Mouse (Mus musculus) ES-Bruce4 (cell line): ENCODE data around the gene Rag1. TPM values are rescaled to one million over a fixed set of nuclear protein-coding genes. Genes with fewer than 3 reads are reported as not detected.

Experiments used
- H3K27ac ChIP-seq: 2 replicates; pipeline ENCODE4 v1.5.1; 2012; ENCODE audit warnings: low read length, inconsistent platforms; ENCODE audit not compliant: insufficient read depth
- H3K27me3 ChIP-seq: 2 replicates; pipeline ENCODE4 v1.6.1; 2012; ENCODE audit warnings: mild to moderate bottlenecking, low read length, inconsistent platforms; ENCODE audit not compliant: control insufficient read depth, poor library complexity, insufficient read depth, severe bottlenecking
- H3K36me3 ChIP-seq: 2 replicates; pipeline ENCODE4 v1.6.1; 2012; ENCODE audit warnings: inconsistent platforms, mild to moderate bottlenecking, low read length, moderate library complexity; ENCODE audit not compliant: control insufficient read depth, poor library complexity, insufficient read depth, severe bottlenecking
- H3K4me1 ChIP-seq: one replicate; pipeline ENCODE4 v1.8.1; 2011; ENCODE audit warnings: low read length; ENCODE audit not compliant: control insufficient read depth, insufficient read depth
- H3K4me3 ChIP-seq: 2 replicates; pipeline ENCODE4 v1.5.1; 2011; ENCODE audit warnings: low read depth, mild to moderate bottlenecking, low read length
- H3K9ac ChIP-seq: 2 replicates; pipeline ENCODE4 v1.6.1; 2012; ENCODE audit warnings: low read depth, mild to moderate bottlenecking, inconsistent platforms; ENCODE audit not compliant: poor library complexity, severe bottlenecking
- H3K9me3 ChIP-seq: replicated peaks from 2 replicates; pipeline ENCODE4 v1.6.1; 2012; ENCODE audit warnings: mild to moderate bottlenecking, low read length, inconsistent platforms; ENCODE audit not compliant: control insufficient read depth, poor library complexity, insufficient read depth, severe bottlenecking
- CTCF ChIP-seq: IDR thresholded peaks from one replicate; pipeline ENCODE4 v1.8.1; 2011; ENCODE audit warnings: low read depth, low read length
- EP300 ChIP-seq: IDR thresholded peaks from 2 replicates; pipeline ENCODE4 v1.6.1; 2011; ENCODE audit warnings: low read depth, low read length; ENCODE audit not compliant: insufficient read depth
- POLR2A ChIP-seq: IDR thresholded peaks from one replicate; pipeline ENCODE4 v1.8.1; 2011; ENCODE audit warnings: low read length; ENCODE audit not compliant: insufficient read depth
- polyA plus RNA-seq: library from polyadenylated mRNA; stranded (reverse); fragments of >200 nt; gene quantifications from 2 replicates; pipeline ENCODE4 v1.2.4, GENCODE M21; 2011; ENCODE audit warnings: low read depth; ENCODE audit not compliant: missing spikeins, insufficient read depth, insufficient read length

The Rag1 gene
- polyA plus RNA-seq, 1 experiment, result not detected

- H3K9me3 ChIP-seq, result no peaks in the 10 kb centered on the region
- H3K4me1 ChIP-seq, result no peaks in the 10 kb centered on the region
- H3K36me3 ChIP-seq, result no peaks in the 10 kb centered on the region; the same call in none of the 2 replicates
- no peak overlapping the region for H3K27ac ChIP-seq
- no peak overlapping the region for H3K9ac ChIP-seq
- no peak overlapping the region for H3K4me3 ChIP-seq
- no peak for TF ChIP-seq POLR2A
- TF ChIP-seq EP300, result no peak
- TF ChIP-seq CTCF, result no peak
- no peaks in the 10 kb centered on the region for H3K27me3 ChIP-seq
Observed at GRCm38 (mm10) chr2:101684421-101684820, 35.1 kb upstream of the Rag1 start.

GRCm38 (mm10) chr2:101679164-101679784 lies 30.0 kb upstream of the Rag1 start:
- Histone ChIP-seq H3K27me3 (no peaks in the 10 kb centered on the region), H3K4me1 (no peaks in the 10 kb centered on the region), H3K9ac (peak overlapping the region; percentile 92), H3K36me3 (no peaks in the 10 kb centered on the region), H3K9me3 (no peaks in the 10 kb centered on the region), H3K4me3 (peak overlapping the region; percentile 96), H3K27ac (no peak overlapping the region)
- TF ChIP-seq EP300 (no peak), POLR2A (no peak), CTCF (no peak)

GRCm38 (mm10) chr2:101678236-101679021 lies 29.1 kb upstream of the Rag1 start, which contains the start of gene Traf6:
Gene Traf6 (plus strand): TSS chr2:101678429.
- Histone ChIP-seq H3K4me1 (no peaks in the 10 kb centered on the region), H3K4me3 (peak within 1 kb of the TSS; percentile 96), H3K27ac (no peak within 1 kb of the TSS), H3K9me3 (no peaks in the 10 kb centered on the region), H3K36me3 (no peaks in the 10 kb centered on the region), H3K9ac (peak within 1 kb of the TSS; percentile 92), H3K27me3 (no peaks in the 10 kb centered on the region)
- no peak for TF ChIP-seq EP300
- TF ChIP-seq CTCF, result peak; percentile 63

GRCm38 (mm10) chr2:101673547-101673946 lies 24.2 kb upstream of the Rag1 start:
- no peak overlapping the region for H3K4me3 ChIP-seq
- H3K27me3 ChIP-seq, result no peaks in the 10 kb centered on the region
- H3K4me1 ChIP-seq, result no peaks in the 10 kb centered on the region
- H3K9ac ChIP-seq, result no peak overlapping the region
- no peaks in the 10 kb centered on the region for H3K36me3 ChIP-seq
- no peaks in the 10 kb centered on the region for H3K9me3 ChIP-seq
- no peak overlapping the region for H3K27ac ChIP-seq
- TF ChIP-seq CTCF (no peak), POLR2A (no peak), EP300 (no peak)

- Histone ChIP-seq H3K9me3 (no peaks in the 10 kb centered on the region), H3K9ac (no peak overlapping the region), H3K27me3 (no peaks in the 10 kb centered on the region), H3K27ac (no peak overlapping the region), H3K4me1 (peaks cover 2% of the 10 kb centered on the region), H3K36me3 (no peaks in the 10 kb centered on the region), H3K4me3 (no peak overlapping the region)
- TF ChIP-seq CTCF (no peak), POLR2A (no peak), EP300 (no peak)
Observed at GRCm38 (mm10) chr2:101668751-101669150, 19.4 kb upstream of the Rag1 start.

- no peaks in the 10 kb centered on the region for H3K27me3 ChIP-seq
- no peak overlapping the region for H3K4me3 ChIP-seq
- no peak overlapping the region for H3K9ac ChIP-seq
Observed at GRCm38 (mm10) chr2:101665703-101666092, 16.4 kb upstream of the Rag1 start.

More at GRCm38 (mm10) chr2:101665703-101666092, 16.4 kb upstream of the Rag1 start:
- Histone ChIP-seq H3K36me3 (no peaks in the 10 kb centered on the region), H3K4me1 (peaks cover 2% of the 10 kb centered on the region), H3K27ac (no peak overlapping the region), H3K9me3 (no peaks in the 10 kb centered on the region)
- TF ChIP-seq CTCF, result no peak
- no peak for TF ChIP-seq EP300
- no peak for TF ChIP-seq POLR2A
